Mouse (Mus musculus) hindbrain, embryonic 16.5 days (tissue): ENCODE measurements around the gene Gm49321. TPM values are rescaled to one million over a fixed set of nuclear protein-coding genes. Genes with fewer than 3 reads are reported as not detected.

Source experiments
- polyA plus RNA-seq: library from polyadenylated mRNA; unstranded; fragments of >200 nt; fragmentation: Nextera tagmentation; extraction: Ambion mirVana; gene quantifications from 2 replicates; pipeline ENCODE4 v1.2.1, GENCODE M21; 2015

The Gm49321 gene
- polyA plus RNA-seq, 1 experiment from 2014 or later: 22.1 TPM

Other genes with a start within 250 kb of the Gm49321 start
- 56.8 and 70.8 TPM in 2 replicates for gene Hif1a, start 36.3 kb upstream of the Gm49321 start, polyA plus RNA-seq
- 36.7 and 38.2 TPM in 2 replicates for gene Snapc1, start 26.8 kb downstream of the Gm49321 start, polyA plus RNA-seq
- gene Syt16, start 60.0 kb downstream of the Gm49321 start, polyA plus RNA-seq: 76.1 and 81.6 TPM in 2 replicates